In genomic region chr10:127904718-127905446, GRCm38 (mm10) we compare ENCODE assay signal across 8 mouse cellular contexts. TPM values are rescaled to one million over a fixed set of nuclear protein-coding genes. Genes with fewer than 3 reads are reported as not detected.
DNase-seq lines count a peak whose midpoint lies in the region; TF ChIP-seq lines count a peak whose summit lies in the region.

No protein-coding gene starts in this region.

- no peak for TF ChIP-seq CTCF in ES-Bruce4 (IDR thresholded peaks at IDR 0.05; ENCODE audit: low read depth, low read length)
- no peak for TF ChIP-seq CTCF in brain, embryonic 14.5 days (IDR thresholded peaks at IDR 0.05; ENCODE audit: borderline replicate concordance, extremely low read depth, insufficient read depth, insufficient read length)

- WGBS in heart, embryonic 10.5 days: 68% methylated on average over 7 of the region's 7 CpGs

- TF ChIP-seq POLR2A in ES-Bruce4 (IDR thresholded peaks at IDR 0.05; ENCODE audit: insufficient read depth, low read length): no peak
- TF ChIP-seq POLR2A in brain, embryonic 14.5 days (IDR thresholded peaks at IDR 0.05; ENCODE audit: borderline replicate concordance, extremely low read depth, insufficient read depth, insufficient read length, poor library complexity, severe bottlenecking): no peak

- no peaks in the 10 kb centered on the region for H3K9me3 ChIP-seq in heart, embryonic 10.5 days
- H3K9me3 ChIP-seq in ES-Bruce4 (replicated peaks; ENCODE audit: control insufficient read depth, insufficient read depth, low read length, poor library complexity, severe bottlenecking): 0 out of 2 replicates have a peak, but pooled peaks cover 2% of the 10 kb centered on the region

- TF ChIP-seq EP300 in ES-Bruce4 (IDR thresholded peaks at IDR 0.05; ENCODE audit: insufficient read depth, low read depth, low read length): 0 out of 2 replicates have a peak, but pooled peaks have one; percentile 7

- H3K36me3 ChIP-seq in heart, embryonic 10.5 days: no peaks in the 10 kb centered on the region
- H3K36me3 ChIP-seq in ES-Bruce4 (ENCODE audit: control insufficient read depth, insufficient read depth, low read length, poor library complexity, severe bottlenecking): no peaks in the 10 kb centered on the region

- peak; percentile 82 for DNase-seq in heart, adult 11 months
- no peak for DNase-seq in heart, embryonic 10.5 days (ENCODE audit: low spot score)
- DNase-seq in brain, embryonic 14.5 days (ENCODE audit: low read depth): peak; percentile 64
- DNase-seq in kidney, postnatal 4 days: peak; percentile 40 to 60
- DNase-seq in skeletal muscle tissue, adult 2 months (ENCODE audit: low read depth, low spot score): peak; percentile 7
- DNase-seq in spleen, postnatal 10 days (ENCODE audit: low spot score in 2 of 2): no peak
- DNase-seq in cerebellum, adult 11-12 months: no peak

- H3K27me3 ChIP-seq in heart, embryonic 10.5 days (ENCODE audit: insufficient read depth, poor library complexity, severe bottlenecking): no peaks in the 10 kb centered on the region
- H3K27me3 ChIP-seq in ES-Bruce4 (ENCODE audit: control insufficient read depth, insufficient read depth, low read length, poor library complexity, severe bottlenecking): no peaks in the 10 kb centered on the region

- peaks cover 6% of the 10 kb centered on the region; the same call in 1 of the 2 replicates for H3K4me1 ChIP-seq in heart, embryonic 10.5 days
- peaks cover 18% of the 10 kb centered on the region for H3K4me1 ChIP-seq in ES-Bruce4 (ENCODE audit: control insufficient read depth, insufficient read depth, low read length)

- no peak overlapping the region for H3K9ac ChIP-seq in ES-Bruce4 (ENCODE audit: low read depth, poor library complexity, severe bottlenecking)

- H3K4me3 ChIP-seq in heart, embryonic 10.5 days: no peak overlapping the region
- H3K4me3 ChIP-seq in ES-Bruce4 (ENCODE audit: low read depth, low read length): no peak overlapping the region

- H3K27ac ChIP-seq in heart, embryonic 10.5 days: no peak overlapping the region
- no peak overlapping the region for H3K27ac ChIP-seq in ES-Bruce4 (ENCODE audit: insufficient read depth, low read length)

RNA-seq across cellular contexts. Expression of gene Sdr9c7, which starts 6.6 kb away (rescaled TPM):
- polyA plus RNA-seq in heart, embryonic 10.5 days (2016; fragmentation: Nextera tagmentation; extraction: Ambion mirVana): not detected in 2 replicates
- not detected in 2 replicates for polyA plus RNA-seq in ES-Bruce4 (2011; ENCODE audit: insufficient read depth, insufficient read length, low read depth, missing spikeins)
- 0.06 TPM in 1 of 2 replicates, not detected in the other for polyA plus RNA-seq in brain, embryonic 14.5 days (2012; rRNA removed)

RNA-seq across cellular contexts. Expression of gene Rdh7, which starts 16.3 kb away (rescaled TPM):
- polyA plus RNA-seq in heart, embryonic 10.5 days (2016; fragmentation: Nextera tagmentation; extraction: Ambion mirVana): not detected in 2 replicates
- polyA plus RNA-seq in ES-Bruce4 (2011; ENCODE audit: insufficient read depth, insufficient read length, low read depth, missing spikeins): not detected in 2 replicates
- polyA plus RNA-seq in brain, embryonic 14.5 days (2012; rRNA removed): not detected in 2 replicates

RNA-seq across cellular contexts. Expression of gene Rdh16f2, which starts 38.6 kb away (rescaled TPM):
- not detected in 2 replicates for polyA plus RNA-seq in heart, embryonic 10.5 days (2016; fragmentation: Nextera tagmentation; extraction: Ambion mirVana)
- not detected in 2 replicates for polyA plus RNA-seq in ES-Bruce4 (2011; ENCODE audit: insufficient read depth, insufficient read length, low read depth, missing spikeins)
- polyA plus RNA-seq in brain, embryonic 14.5 days (2012; rRNA removed): not detected in 2 replicates

RNA-seq across cellular contexts. Expression of gene Rdh19, which starts 55.2 kb away (rescaled TPM):
- not detected in 2 replicates for polyA plus RNA-seq in heart, embryonic 10.5 days (2016; fragmentation: Nextera tagmentation; extraction: Ambion mirVana)
- not detected in 2 replicates for polyA plus RNA-seq in ES-Bruce4 (2011; ENCODE audit: insufficient read depth, insufficient read length, low read depth, missing spikeins)
- polyA plus RNA-seq in brain, embryonic 14.5 days (2012; rRNA removed): not detected in 2 replicates

Comparison
In these comparisons a context has a peak if more than half of its experiments do, and no peak if none do; other contexts are left out.
1. DNase-seq: peak in heart, adult 11 months (single experiment), brain, embryonic 14.5 days (single experiment), kidney, postnatal 4 days (2 of 2) and skeletal muscle tissue, adult 2 months (single experiment); none in heart, embryonic 10.5 days (single experiment), spleen, postnatal 10 days (0 of 2) and cerebellum, adult 11-12 months (single experiment).